Mouse (Mus musculus): Measurements from ENCODE around the gene Chpf2. TPM values are rescaled to one million over a fixed set of nuclear protein-coding genes. Genes with fewer than 3 reads are reported as not detected.
A peak's percentile ranks its signal among the peaks of the same experiment; 100 is the strongest.

Gene Chpf2
- polyA plus RNA-seq, 1 experiment from 2014 or later, result 19.2 TPM

DNA sequence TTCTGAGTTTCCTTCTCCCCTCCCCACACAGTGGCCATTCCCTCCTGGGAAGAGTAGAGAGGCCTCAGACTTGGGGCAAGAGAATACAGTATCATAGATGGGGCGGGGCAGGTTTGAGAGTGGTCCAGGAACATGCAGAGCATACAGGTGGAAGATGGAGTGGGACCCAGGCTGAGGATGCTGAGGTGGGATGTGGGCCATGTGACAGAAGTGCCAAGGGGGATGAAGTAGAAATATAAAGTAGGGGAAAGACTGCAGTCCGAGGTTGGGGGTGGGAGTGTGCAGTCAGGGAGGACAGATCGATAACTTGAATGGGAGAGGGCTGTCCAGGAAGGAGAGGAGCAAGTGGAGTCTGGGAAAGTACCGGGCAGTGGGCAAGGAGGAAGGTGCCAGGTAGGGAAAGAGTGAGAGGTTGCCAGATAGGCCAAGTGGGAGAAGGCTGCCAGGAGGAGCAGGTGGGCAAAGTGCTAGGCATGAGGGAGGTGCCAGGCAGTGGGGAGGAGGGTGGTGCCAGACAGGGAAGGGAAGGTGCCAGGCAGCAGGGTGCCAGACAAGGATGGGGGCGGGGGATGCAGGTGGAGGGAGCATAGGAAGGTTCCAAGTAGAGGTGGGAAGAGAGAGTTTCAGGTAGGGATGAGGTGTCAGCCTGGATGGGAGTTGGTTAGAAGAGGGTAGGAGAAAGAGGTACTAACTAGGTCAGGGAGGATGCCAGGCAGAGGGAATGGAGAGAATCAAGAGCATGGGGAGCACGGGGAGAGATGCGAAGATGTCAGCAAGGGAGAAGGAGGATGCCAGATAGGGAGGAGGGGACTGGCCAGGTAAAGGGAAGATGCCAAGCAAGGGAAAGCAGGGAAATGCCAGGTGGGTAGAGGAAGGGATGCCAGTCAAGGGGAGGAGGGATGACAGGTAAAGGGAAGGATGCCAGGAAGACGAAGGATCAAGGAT, 36.8 kb downstream of the Chpf2 start:
- Histone ChIP-seq H3K36me3 (ENCODE audit: control insufficient read depth, insufficient read depth, low read length) (no peaks in the 10 kb centered on the region), H3K4me3 (ENCODE audit: low read depth, low read length) (peak overlapping the region; percentile 46; the same call in 1 of the 2 replicates), H3K9ac (ENCODE audit: low read length) (no peak overlapping the region), H3K27me3 (ENCODE audit: control insufficient read depth, insufficient read depth, low read length) (no peaks in the 10 kb centered on the region), H3K9me3 (ENCODE audit: control insufficient read depth, low read length) (no peaks in the 10 kb centered on the region), H3K4me1 (replicated peaks; ENCODE audit: control insufficient read depth, insufficient read depth) (no peaks in the 10 kb centered on the region), H3K27ac (replicated peaks) (no peak overlapping the region), H3K4me2 (replicated peaks; ENCODE audit: low read depth) (peak overlapping the region; percentile 65)
- ATAC-seq (ENCODE audit: low FRiP score, low TSS enrichment) (peak; percentile 10; the same call in 1 of the 2 replicates), DNase-seq (ENCODE audit: low spot score) (no peak)
- TF ChIP-seq EP300 (optimal IDR thresholded peaks at IDR 0.05) (no peak), CTCF (IDR thresholded peaks at IDR 0.05; ENCODE audit: low read depth) (no peak)
- 45% methylated on average over 8 of the region's 8 CpGs for WGBS

DNA sequence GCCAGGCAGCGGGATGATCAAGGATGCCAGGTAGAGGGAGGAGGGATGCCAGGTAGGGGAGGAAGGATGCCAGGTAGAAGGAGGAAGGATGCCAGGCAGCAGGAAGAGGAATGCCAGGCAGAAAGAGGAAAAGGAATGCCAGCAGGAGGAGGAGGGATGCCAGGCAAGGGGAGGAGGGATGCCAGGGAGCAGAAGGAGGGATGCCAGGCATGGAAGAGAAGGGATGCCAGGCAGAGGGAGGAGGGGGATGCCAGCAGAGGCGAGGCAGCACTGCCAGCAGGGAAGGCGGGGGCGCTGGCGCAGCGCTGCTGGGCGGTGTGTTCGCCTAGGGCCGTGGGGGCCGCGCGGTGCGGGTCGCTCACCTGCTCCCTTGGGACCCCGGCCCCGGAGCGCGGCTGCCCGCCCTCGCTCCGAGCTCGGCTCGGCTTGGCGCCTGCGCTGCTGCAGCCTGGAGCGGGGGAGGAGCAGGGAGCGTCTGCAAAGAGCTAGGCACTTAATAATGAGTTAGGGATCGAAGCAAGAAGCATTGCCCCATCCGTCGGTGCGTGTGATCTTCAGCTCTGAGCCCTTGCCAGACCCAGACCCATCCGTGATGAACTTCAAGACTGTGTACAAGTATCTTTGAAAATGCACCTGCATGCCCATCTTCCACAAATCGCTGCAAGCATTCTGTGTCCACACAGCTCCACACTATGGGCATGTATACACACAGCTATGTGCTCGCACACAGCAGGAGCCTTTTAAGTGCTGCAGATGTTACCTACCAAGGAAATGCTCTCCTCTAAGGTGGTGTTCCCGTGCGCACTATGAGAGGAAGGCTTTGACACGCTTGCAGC, 37.7 kb downstream of the Chpf2 start, which contains the start of gene Smarcd3:
Smarcd3 (minus strand) TSS at position 426 of the 836 bp plus-strand sequence.
- peak; percentile 49 for DNase-seq (ENCODE audit: low spot score)
- Histone ChIP-seq H3K36me3 (ENCODE audit: control insufficient read depth, insufficient read depth, low read length) (no peaks in the 10 kb centered on the region), H3K27me3 (ENCODE audit: control insufficient read depth, insufficient read depth, low read length) (no peaks in the 10 kb centered on the region), H3K9ac (ENCODE audit: low read length) (peak within 1 kb of the TSS; percentile 55), H3K4me3 (ENCODE audit: low read depth, low read length) (peak within 1 kb of the TSS; percentile 46), H3K27ac (replicated peaks) (no peak within 1 kb of the TSS), H3K9me3 (ENCODE audit: control insufficient read depth, low read length) (no peaks in the 10 kb centered on the region), H3K4me1 (replicated peaks; ENCODE audit: control insufficient read depth, insufficient read depth) (no peaks in the 10 kb centered on the region), H3K4me2 (replicated peaks; ENCODE audit: low read depth) (peak within 1 kb of the TSS; percentile 65)
- TF ChIP-seq EP300 (optimal IDR thresholded peaks at IDR 0.05) (no peak), CTCF (IDR thresholded peaks at IDR 0.05; ENCODE audit: low read depth) (no peak)
- 4% methylated on average over 23 of the region's 37 CpGs for WGBS
- peak; percentile 51 for ATAC-seq (ENCODE audit: low FRiP score, low TSS enrichment)

DNA sequence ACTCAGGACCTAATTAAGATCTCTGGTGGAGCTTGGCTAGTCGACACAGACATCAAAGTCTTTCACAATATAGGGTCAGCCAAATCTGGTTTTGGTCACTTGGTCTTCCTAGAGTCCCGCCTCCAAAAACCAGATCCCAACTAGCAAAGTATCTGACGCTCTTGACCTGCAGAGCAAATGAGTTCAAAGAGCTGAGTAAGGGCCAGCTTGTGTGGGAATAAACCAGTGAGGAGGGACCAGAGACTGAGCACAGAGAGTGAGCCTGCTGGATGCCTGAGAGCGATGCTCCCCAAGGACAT, 38.2 kb downstream of the Chpf2 start:
- Histone ChIP-seq H3K4me1 (replicated peaks; ENCODE audit: control insufficient read depth, insufficient read depth) (no peaks in the 10 kb centered on the region), H3K4me2 (replicated peaks; ENCODE audit: low read depth) (no peak overlapping the region), H3K27ac (replicated peaks) (no peak overlapping the region), H3K9ac (ENCODE audit: low read length) (no peak overlapping the region), H3K9me3 (ENCODE audit: control insufficient read depth, low read length) (no peaks in the 10 kb centered on the region), H3K4me3 (ENCODE audit: low read depth, low read length) (no peak overlapping the region), H3K27me3 (ENCODE audit: control insufficient read depth, insufficient read depth, low read length) (no peaks in the 10 kb centered on the region), H3K36me3 (ENCODE audit: control insufficient read depth, insufficient read depth, low read length) (no peaks in the 10 kb centered on the region)
- DNase-seq (ENCODE audit: low spot score) (no peak), ATAC-seq (ENCODE audit: low FRiP score, low TSS enrichment) (no peak)
- TF ChIP-seq CTCF (IDR thresholded peaks at IDR 0.05; ENCODE audit: low read depth) (no peak), EP300 (optimal IDR thresholded peaks at IDR 0.05) (no peak)
- 46% methylated on average over 4 of the region's 4 CpGs for WGBS

DNA sequence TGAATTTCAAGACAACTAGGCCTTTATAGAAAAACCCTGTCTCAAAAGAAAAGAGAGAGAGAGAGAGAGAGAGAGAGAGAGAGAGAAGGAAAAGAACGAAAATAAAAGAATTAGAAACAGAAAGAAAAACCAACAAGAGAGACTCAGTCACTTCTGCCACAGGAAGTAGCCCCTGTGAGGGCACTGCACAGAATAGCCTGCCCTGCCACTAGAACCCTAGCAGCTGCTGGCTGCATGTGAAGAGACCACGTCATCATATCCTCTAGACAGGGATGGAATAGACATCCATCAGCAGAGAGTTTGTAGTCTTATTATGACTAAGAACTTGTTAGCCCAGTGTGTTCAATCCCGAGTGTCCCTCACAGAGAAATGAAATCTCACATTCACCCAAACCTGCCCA, 43.2 kb downstream of the Chpf2 start:
- no peak for DNase-seq (ENCODE audit: low spot score)
- Histone ChIP-seq H3K27me3 (ENCODE audit: control insufficient read depth, insufficient read depth, low read length) (no peaks in the 10 kb centered on the region), H3K36me3 (ENCODE audit: control insufficient read depth, insufficient read depth, low read length) (no peaks in the 10 kb centered on the region), H3K4me1 (replicated peaks; ENCODE audit: control insufficient read depth, insufficient read depth) (no peaks in the 10 kb centered on the region), H3K4me3 (ENCODE audit: low read depth, low read length) (no peak overlapping the region), H3K4me2 (replicated peaks; ENCODE audit: low read depth) (no peak overlapping the region), H3K9me3 (ENCODE audit: control insufficient read depth, low read length) (no peaks in the 10 kb centered on the region), H3K27ac (replicated peaks) (no peak overlapping the region), H3K9ac (ENCODE audit: low read length) (no peak overlapping the region)
- TF ChIP-seq CTCF (IDR thresholded peaks at IDR 0.05; ENCODE audit: low read depth) (no peak), EP300 (optimal IDR thresholded peaks at IDR 0.05) (no peak)
- WGBS, result 39% methylated on average over 3 of the region's 3 CpGs
- ATAC-seq (ENCODE audit: low FRiP score, low TSS enrichment), result no peak

DNA sequence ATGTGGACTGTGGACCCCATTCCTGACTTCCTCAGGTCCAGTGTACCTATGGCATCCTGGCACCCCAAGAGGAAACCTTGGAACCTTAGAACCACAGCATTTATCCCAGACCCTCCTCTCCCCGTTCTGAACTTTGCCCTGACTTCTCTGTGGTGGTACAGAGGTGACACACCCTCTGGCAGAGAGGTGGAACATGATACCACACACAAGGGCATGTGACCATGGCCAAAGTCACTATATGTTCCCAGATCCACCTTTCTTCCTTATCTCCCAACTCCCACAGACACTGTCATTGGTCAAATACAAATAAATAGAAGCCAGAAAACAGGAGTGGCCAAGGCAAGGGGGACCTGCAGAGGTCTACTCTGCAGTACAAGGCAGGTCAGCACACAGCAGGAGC, 48.6 kb downstream of the Chpf2 start:
- Histone ChIP-seq H3K4me3 (ENCODE audit: low read depth, low read length) (no peak overlapping the region), H3K27me3 (ENCODE audit: control insufficient read depth, insufficient read depth, low read length) (no peaks in the 10 kb centered on the region), H3K9me3 (ENCODE audit: control insufficient read depth, low read length) (no peaks in the 10 kb centered on the region), H3K36me3 (ENCODE audit: control insufficient read depth, insufficient read depth, low read length) (no peaks in the 10 kb centered on the region), H3K9ac (ENCODE audit: low read length) (no peak overlapping the region), H3K4me1 (replicated peaks; ENCODE audit: control insufficient read depth, insufficient read depth) (no peaks in the 10 kb centered on the region), H3K4me2 (replicated peaks; ENCODE audit: low read depth) (no peak overlapping the region), H3K27ac (replicated peaks) (no peak overlapping the region)
- ATAC-seq (ENCODE audit: low FRiP score, low TSS enrichment), result no peak
- DNase-seq (ENCODE audit: low spot score), result no peak
- no peak for TF ChIP-seq CTCF (IDR thresholded peaks at IDR 0.05; ENCODE audit: low read depth)
- no peak for TF ChIP-seq EP300 (optimal IDR thresholded peaks at IDR 0.05)
- 16% methylated on average over 1 of the region's 1 CpGs for whole genome bisulfite sequencing

Measured in stomach, postnatal 0 days (tissue).